Mouse (Mus musculus) fat pad, adult 2 months (tissue): Measurements from ENCODE around the gene Chtop.

Experiments
- DNase-seq: peaks from one replicate; pipeline ENCODE4 v3.0.0-alpha.2; 2011; ENCODE audit warnings: low read depth, low spot score; ENCODE audit errors: extremely low read depth

Gene Chtop

DNA sequence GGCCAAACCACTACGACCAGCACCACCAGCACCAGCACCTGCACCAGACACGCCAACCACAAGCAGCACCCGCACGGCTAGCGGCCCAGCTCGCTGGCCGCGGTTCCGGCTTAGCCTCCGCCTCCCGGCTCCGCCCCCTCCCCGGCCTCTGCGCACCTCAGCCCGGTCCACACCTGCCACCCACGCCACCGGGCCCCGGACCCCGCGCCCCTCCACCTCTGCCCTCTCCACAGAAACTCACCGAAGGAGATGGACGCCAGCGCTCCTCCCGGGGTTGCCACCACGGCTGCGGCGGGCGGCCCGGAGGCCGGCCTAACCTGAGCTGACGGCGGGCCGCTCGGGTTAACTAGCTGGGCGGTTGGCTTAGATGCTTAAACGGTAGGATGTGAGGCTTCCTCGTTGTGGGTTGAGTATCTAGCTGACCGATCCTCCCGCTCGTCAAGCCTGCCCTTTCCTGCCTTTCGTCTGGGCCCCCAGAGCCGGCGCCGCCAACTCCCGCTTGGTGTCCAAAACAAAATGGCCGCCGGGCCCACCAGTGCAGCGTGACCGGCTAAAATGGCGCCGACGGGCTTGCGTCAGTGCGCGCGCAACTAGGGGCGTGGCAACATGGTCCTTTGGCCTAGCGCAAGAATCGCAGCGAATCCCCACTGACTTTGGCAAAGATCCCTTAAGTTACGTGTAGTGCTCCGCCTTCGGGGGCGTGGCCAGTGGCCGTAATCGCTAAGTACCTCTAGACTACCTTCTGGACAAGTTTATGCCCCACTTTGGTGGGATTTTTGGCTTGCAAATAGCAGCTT lies at the start of gene Chtop:
Gene Chtop (minus strand): TSS at position 549 of the 797 bp plus-strand sequence.
- peak; percentile 80 for DNase-seq

DNA sequence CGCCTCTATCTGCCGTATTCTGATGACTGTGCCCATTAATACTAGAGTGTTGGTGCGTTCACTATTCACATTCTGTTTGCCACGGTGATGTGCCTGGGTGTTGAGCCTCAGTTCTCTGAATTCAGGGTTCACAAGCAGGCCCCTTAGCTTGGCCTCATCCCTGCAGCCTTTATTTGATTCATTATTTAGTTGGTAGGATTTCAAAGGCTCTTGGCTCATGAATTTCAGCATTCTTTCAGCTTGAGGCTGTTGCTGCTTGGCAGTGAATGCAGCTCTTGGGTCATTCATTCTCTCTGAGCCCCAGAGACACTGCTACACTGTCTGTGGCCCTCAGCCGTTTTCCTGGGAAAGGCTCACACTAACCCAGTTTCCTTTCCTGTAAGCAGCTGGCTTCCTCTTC lies 46.7 kb upstream of the Chtop start:
- DNase-seq: no peak

DNA sequence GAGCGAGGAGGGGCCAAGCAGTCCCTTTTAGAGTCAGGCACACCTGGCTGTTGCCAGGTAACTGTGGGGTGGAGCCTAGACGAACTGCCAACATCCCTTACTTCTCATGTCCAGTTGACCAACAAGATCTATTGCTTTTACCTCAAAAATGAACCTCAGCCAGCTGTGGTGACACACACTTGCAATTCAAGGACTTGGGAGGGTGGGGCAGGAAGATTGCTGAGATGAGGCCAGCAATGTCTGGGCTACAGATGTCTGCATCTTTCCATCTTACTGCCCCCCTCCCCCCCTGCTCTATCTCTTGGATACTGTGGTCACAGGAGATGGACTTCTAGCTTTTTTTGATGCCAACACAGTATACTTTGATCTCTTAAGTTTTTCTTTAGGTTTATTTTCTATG lies 42.9 kb upstream of the Chtop start:
- DNase-seq: no peak

DNA sequence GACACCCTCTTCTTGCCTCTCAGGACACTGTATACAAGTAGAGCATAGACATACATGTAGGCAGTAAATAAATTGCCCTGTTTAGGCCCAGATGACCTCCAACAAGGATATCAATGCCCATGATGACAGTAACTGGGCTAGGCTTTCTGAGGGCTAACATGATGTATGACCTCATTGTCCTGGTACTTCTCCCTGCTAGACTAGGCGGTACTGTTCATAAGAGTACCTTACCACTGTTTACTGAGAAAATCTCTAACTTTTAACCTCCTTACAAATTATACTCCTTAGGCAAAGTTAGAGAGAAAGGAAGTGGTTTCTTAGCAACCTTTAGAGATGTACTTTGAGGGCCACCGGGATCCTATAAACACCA lies 41.1 kb upstream of the Chtop start:
- no peak for DNase-seq

DNA sequence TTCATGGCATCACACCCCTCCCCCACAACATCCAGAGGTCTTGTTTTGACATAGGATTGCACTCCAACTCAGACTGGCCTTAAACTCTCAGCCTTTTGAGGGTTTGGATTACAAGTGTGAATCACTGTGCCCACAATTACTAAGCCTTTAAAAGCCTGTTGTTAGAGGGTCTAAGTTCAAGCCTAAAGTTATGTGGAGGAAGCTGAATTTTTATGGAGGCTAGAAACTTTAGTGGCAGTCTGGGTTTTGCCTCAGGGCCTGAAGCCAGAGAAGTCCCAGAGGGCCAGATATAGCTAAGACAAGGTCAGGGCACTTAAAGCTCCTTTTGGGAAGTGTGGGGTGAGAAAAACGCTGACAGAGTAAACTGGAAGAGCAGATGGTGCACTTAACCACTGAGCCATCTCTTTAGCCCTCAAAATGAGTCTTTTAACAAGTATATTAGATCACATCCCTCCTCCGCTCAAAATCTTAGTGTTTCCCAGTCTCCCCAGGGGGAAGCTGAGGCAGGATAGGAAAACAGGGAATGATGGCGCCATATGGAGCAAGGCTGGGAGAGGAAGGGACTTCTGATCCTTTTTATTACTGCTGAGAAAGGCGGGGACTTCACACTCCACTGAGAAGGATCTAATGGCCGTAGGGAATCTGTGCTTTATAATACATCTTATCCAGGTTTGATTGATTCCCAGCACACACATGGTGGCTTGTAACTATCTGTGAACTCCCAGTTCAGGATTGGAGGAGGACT lies 40.5 kb upstream of the Chtop start:
- DNase-seq: no peak

DNA sequence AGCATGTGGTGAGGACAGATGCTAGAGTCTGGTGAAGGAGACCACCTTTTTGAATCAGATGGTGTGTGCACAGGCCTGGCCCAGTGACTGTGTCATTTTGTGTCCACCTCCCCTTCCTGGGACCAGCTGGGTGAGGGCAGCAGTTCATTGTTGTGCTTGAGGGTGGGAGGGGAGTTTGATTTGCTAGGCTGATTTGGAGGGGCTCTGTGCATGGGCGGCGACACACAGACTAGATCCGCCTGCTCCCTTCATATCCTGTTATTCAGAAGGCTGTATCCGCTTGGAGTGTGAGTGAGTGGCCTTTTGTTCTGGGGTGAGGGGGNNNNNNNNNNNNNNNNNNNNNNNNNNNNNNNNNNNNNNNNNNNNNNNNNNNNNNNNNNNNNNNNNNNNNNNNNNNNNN lies 31.6 kb upstream of the Chtop start:
- no peak for DNase-seq

DNA sequence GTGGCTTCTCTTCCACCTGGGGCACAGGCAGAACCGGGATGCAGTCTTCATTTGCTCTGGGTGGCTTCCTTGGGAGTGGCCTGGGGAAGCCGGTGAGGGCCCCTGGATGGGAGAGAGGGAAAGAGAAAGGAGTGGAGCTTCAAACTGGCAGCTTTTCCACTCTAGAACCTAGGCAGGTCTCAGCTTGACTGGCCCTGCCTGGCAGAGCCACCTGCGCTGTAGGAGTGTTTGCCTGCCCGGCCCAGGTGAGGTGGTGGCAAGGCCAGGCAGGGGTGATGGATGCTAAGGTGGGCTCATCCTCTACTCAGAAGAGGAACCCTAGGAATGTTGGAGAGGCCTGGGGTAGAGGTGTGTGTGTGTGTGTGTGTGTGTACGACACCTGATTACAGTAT lies 28.6 kb upstream of the Chtop start:
- DNase-seq: no peak

DNA sequence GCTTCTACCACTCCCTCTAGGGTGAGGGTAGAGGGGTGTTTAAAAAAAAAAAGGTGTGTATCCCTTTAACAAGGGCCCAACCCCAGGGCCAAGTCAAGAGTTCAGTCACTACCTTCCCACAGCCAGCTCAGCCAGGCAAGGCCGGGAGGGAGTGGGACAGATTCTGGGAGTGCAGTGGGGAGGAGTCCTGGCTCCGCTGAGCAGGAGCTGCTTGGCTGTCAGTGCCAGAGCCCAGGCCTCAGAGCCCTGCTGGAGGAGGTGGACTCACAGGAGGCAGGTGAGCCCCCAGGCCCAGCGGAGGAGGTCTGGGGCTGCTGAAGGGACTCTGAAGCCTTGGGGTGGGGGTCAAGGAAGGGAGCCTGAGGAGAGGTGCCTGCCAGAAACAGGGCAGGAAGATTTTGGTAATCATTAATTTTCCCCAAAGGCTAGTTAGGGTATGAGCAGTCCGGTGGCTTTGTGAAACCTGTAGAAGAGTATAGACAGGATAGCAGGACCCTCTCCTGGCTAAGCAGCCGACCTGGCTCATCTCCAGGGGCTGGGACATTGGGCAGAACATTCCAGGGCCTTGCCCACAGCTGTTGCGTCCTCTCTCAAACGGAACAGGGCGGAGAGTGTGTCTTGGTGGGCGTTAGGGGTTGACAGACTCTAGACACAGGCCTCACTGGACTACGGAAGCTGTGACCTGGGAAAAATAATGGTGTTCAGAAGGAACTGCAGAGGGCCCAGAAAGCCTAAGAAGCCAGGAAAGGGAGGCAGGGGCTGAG lies 28.0 kb upstream of the Chtop start, which contains the start of gene S100a16:
Gene S100a16 (plus strand): TSS at position 114 of the 764 bp plus-strand sequence.
- no peak for DNase-seq

DNA sequence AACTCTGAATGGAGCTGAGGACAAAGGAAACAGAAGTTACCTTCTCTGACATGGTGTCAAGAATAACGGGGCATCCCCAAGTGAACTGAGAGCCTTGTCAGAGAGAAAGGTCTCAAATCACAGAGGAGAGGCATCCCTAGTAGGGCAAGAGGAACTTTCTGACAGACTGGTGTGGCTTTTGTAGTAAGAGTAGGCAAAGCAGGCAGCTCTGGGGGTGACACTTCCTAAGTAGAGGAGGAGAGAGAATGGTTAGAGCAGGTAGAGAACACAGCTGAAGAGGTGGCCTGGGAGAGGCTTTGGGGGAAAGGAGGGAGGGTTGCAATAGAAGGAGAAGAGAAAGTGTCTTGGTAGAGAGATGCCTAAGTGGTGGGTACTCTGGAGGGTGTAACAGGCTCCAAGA lies 26.1 kb upstream of the Chtop start:
- no peak for DNase-seq

DNA sequence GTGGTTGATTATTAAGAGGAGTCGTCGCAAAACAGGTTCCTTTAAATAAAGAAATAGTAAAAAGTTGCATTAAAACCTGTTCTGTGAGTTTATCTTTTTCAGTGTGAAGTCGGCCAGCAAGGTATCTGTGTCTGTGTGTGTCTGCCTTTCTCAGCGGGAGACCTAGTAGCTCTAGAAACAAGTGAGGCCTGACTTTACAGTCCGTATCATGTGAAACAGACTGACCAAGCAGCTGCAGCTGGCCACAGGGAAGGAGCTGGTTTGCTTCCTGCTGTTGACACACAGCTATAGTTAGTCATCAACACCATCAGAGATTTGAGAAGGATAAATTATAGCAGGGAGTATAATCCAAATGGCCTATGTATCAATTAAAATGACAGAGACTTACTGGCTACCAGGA lies 22.4 kb upstream of the Chtop start:
- no peak for DNase-seq

DNA sequence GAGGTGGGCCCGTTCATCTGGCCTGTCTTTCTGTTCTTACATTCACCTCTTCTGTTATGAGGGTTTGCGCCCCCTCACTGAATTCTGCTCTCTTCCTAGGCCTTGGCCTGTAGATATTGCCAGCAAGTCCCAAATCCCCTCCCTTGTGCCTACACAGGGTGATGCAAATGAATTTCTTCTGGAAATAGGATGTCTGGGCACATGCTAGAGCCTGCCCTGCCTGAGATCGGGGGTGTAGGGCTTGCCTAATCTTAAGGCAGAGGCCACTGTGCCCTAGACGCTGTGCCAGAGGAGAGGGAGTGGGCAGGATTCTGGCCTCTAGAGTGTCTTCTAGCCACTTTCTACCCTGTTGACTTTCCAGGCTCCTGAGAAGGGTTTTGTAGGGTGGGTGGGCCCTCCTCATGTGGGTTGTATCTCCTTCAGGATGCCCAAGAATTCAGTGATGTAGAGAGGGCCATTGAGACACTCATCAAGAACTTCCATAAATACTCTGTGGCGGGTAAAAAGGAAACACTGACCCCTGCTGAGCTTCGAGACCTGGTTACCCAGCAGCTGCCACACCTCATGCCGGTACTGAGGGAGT lies 18.1 kb upstream of the Chtop start:
- DNase-seq: peak; percentile 95

DNA sequence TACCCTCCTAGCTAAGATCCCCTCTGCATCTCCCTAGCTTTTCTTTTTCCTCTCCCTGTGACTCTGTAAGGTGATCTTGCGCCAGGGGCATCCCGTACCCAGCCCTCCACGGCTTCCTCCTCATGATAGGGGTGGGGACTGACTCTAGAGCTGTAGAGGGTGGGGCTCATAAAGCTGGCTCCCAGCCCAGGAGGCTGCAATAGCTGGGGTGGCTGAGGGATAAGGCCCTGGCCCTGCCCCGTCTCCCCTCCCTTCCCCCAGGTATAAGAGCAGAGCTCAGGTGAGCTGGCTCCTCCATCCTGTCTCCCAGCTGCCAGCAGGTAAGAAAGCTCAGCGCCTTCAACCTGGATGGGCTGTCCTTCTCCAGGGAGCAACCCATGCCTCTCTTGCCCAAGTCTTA lies 17.3 kb upstream of the Chtop start, which contains the start of gene S100a14:
Gene S100a14 (plus strand): TSS at position 277 of the 400 bp plus-strand sequence.
- no peak for DNase-seq

DNA sequence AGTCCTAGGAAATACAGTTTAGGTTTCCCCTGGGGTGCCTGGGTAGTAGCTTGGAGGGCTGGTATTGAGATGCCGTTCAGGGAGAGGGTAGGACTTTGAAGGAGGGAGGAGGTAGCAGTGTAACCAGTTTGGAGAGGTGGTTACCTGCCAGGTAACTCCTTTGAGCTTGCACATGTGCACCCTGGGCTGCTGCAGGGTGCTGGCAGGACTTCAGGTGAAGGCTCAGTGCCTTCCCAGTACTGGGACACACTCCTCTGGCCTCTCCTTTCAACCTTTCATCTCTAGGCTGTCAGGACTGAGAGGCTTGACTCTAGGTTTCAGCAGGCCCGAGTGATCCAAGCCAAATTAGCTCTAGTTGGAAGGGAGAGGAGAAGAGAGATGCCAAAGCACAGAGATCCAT lies 16.8 kb upstream of the Chtop start:
- DNase-seq: peak; percentile 90

DNA sequence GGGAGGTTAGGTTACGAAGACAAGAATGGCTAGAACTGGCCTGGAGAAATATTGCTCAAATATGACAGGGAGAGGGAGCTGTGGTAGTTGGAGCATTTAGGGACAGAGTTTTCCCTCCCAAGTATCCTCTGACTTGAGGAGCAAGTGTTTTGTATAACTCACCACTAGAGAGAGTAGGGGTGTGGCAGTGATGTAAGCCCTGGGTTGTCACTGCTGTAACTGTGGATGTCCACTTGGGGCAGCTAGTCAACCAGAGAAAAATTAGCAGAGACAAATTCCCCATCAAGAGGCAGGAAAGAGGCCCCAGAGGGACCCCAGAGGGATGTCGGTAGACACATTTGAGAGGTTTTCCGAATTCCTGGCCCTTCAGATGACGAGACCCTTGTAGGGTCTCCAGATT lies 16.1 kb upstream of the Chtop start:
- DNase-seq: peak; percentile 98

DNA sequence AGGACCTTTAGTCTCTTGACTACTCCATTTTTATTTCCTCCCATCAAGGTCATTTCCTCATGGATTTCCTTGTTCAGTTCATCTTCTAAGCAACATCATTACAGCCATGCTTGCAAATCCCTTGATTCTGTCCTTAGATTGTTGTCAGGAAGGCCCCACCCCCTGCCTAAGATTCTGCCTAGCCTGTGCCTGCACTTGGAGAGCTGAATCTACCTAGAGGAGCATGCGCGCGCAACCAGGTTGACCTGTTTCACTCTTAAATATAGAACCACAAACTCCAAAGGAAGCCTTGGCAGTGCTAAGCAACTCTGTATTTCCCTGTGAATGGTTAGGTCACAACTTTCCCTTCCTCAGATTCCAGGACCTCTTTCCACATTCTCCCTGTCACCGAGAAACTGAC lies 8.4 kb upstream of the Chtop start:
- no peak for DNase-seq

DNA sequence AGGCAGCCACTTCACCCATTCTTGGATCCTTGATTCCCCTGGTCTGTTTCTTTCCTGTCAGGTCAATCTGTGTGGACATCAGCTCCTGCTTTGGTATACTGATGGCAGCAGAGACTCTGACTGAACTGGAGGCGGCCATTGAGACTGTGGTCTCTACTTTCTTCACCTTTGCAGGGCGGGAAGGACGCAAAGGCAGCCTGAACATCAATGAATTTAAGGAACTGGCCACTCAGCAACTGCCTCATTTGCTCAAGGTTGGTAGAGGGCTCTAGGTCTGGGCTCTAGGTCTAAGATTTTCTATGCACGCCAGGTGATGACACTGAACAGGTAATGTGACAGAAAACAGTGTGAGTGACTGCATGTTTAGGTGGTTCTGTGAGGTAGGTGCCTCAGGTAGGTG lies 6.5 kb upstream of the Chtop start:
- no peak for DNase-seq

DNA sequence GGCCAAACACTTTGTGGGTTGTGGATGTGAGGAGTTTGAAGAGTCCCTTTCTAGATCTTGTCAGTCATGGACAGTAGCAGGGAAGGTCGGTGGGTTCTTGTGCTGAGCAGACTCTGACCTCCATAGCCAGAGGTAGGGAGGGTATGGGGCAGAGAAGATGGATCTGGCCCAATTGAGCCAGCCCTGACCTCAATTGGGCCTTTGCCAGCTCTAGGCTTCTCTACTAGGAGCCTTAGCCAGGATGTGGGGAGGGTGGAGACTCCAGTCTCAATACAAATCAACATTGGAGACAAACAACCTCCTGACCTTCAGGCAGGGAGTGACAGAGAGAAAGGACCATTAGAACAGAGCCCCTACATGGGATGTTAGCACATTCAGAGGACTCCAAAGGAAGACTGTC lies 5.9 kb upstream of the Chtop start:
- DNase-seq: no peak

DNA sequence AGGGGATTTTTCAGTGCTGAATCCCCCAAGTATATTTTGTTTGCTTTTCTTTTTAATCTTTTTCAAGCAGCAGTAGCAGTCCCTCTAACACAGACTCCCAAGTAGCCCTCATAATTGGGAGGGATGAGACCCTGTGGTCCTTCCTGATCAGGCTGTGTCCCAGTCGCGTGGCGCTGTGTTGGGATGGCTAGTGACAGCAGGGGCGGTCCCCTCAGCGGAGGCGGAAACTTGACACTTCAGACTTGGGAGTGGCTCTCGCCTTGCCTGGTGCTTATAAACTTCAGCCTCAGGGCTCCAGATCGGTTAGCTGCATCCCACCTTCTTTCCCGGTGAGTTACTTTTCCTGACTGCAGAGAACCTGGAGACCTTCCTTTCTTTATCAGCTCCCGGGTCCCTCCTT lies 5.4 kb upstream of the Chtop start:
- DNase-seq: no peak

DNA sequence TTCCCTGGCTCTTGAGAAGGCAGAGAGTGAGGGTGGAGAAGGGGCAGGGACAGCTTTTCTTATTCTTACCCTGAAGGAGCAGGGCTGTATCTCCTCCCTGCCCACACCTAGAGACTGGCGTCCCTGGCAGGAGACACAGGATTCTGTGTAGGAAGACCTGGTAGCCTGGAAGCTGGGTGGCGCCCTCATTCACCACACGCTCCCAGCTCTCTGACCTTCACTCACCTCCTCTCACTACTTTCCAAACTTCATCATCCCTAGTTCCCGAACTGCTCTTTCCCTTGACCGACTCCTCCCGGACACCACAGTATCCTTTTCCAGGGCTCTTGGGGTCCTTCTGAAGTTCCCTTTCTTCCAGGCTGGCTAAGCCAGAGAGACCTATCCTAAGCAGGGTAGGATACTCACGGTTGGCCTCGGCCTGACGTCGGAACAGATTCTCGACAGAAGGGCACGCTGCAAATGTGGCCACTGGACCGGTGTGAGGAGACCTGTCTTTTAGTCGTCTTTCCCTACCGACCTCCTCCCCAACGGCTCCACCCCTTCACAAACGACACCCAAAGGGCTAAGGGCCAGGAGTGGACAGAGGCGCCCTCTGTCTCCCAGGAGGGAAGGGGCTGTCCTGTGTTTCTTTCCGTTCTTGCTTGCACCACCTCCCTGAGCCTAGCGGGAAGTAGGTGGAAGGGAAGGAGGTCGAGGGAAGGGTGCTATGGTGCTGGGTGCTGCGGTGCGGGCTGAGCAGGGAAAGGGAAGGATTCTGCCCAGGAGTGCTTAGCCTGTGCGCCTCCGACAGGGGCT lies 4.7 kb upstream of the Chtop start, which contains the start of the genes S100a1 and S100a13:
Gene S100a1 (minus strand): TSS at position 597 of the 795 bp plus-strand sequence.
Gene S100a13 (plus strand): TSS at position 640 of the 795 bp plus-strand sequence.
- no peak for DNase-seq

DNA sequence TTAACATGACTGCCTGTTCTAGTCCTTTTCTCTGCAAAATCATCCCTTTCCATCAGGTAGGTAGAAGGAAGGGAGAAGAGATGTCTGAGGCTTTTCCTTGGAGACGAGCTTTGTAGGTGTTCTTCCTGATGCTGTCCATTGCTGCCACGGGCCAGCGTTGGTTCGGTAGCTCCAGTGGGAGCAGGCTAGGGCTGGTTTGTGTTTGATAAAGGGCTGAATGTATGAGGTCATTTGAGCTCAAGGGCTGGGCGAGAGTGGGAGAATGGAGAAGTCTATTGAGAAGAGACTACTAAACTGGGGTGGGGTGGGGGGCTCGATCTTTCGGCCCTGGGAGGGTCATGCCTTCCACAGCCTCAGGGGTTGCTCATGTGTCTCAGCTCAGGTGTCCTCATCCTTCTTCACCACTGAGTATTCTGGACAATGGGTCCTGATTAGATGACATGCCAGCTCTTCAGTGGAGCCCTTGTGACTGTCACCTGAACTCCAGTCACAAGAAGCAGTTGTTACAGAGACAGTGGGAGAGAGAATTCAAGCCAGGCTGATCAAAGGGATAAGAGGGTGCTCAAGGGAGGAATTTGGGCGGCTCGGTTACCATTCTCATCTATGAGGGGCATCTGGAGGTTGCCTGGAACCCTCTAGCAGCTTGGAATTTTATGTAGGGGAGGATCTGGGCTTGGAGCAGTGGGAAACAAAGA lies 3.8 kb upstream of the Chtop start:
- DNase-seq: no peak
